Mouse (Mus musculus) embryonic fibroblast, embryonic 13.5 days (primary cell): ENCODE results near the gene Arid1b.

Source experiments
- CTCF ChIP-seq: IDR thresholded peaks from 2 replicates; pipeline ENCODE4 v1.5.1; 2011; ENCODE audit warnings: mild to moderate bottlenecking, control low read depth, low read length, moderate library complexity, borderline replicate concordance; ENCODE audit not compliant: insufficient read depth
- POLR2A ChIP-seq: IDR thresholded peaks from 2 replicates; pipeline ENCODE4 v1.6.1; 2011; ENCODE audit warnings: low read depth, mild to moderate bottlenecking, control low read depth, low read length, moderate library complexity

- TF ChIP-seq CTCF (no peak), POLR2A (no peak)
Observed at GRCm38 (mm10) chr17:5125084-5125855, 131.1 kb downstream of the Arid1b start.
